Mouse (Mus musculus) left cerebral cortex, adult 8-10 months (tissue): ENCODE data around the gene Trim11. TPM values are rescaled to one million over a fixed set of nuclear protein-coding genes. Genes with fewer than 3 reads are reported as not detected.

Experiments used
- DNase-seq, 2 experiments: peaks; one replicate each; pipeline ENCODE4 v3.0.0; 2022; ENCODE audit warnings: low spot score in 2 of 2
- total RNA-seq, 4 experiments: library from RNA; stranded (reverse); gene quantifications; 2 replicates each; pipeline ENCODE4 v1.2.4; 2022

Trim11 gene
- total RNA-seq, 4 experiments from 2014 or later = 22.6 to 27.6 (median 26.7) TPM

DNA sequence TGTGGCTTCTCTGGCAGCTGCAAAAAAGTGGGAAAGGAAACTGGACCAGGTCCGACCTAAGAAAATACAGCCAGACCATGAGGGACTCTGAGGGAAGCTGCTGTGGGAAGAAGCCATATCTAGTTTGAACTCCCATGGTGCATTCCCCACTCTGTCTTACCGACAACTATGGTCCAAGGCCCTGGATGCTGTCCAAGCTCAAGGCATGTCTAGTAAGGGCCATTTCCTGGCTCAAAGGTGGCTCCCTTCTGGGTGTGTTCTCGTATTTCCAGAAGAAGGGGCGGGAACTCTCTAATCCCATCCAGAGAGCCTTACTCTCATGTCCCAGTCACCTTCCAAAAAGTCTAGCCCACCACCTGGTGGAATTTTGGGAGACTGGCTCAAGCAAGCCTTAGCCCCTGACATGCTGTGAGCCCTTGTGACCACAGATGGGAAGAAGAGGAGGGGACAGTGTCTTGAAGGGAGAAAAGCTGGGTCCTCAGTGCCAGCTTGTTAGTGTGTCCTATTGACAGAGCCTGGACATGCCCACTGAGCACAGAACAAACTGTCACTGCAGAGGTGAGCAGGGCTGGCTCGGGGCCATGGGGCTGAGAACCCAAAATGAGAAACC lies 2.6 kb downstream of the Trim11 start:
- no peak for DNase-seq

DNA sequence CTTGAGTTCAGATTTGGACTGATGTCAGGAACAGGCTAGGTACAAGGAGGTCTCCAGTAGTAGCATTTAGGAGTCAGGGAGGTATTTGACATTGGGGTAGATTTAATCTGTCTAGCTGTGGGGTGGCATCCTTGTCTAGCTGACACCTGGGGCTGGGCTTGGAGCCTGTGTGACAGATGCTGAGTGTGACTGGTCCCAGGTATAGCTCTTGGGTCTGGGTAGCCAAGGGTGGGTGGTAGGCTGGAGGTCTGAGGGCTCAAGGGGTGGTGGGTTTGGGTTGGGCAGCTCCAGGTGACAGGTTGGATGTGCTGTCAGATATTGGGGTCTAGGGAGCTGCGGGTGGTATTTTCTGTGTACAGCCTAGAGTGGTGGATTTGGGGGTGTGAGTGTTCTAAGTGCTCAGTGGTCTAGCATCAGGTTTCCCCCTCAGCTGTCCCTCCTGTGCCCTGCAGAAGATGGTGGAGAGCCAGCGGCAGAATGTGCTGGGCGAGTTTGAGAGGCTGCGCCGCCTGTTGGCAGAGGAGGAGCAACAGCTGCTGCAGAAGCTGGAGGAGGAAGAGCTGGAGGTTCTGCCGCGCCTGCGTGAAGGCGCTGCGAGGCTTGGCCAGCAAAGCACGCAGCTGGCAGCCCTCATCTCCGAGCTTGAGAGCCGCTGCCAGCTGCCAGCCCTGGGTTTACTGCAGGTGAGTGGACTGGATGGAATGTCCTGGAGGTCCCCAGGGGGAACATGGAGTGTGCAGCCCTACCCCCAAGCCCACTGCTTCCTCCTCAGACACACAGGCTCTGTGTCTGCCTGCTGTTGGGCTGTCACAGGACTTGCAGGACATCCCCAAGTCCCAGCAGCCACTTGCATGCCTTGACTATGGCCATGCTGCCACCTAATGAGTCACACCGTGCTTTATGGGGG lies 3.9 kb downstream of the Trim11 start:
- peak in 1 of 2 experiments; percentile 74 for DNase-seq

- DNase-seq = no peak
Observed at GRCm38 (mm10) chr11:58982471-58983097, 4.7 kb downstream of the Trim11 start.

GRCm38 (mm10) chr11:58983691-58984341 lies 5.9 kb downstream of the Trim11 start:
- DNase-seq = no peak

GRCm38 (mm10) chr11:58984657-58985056 lies 6.8 kb downstream of the Trim11 start:
- DNase-seq = no peak

DNA sequence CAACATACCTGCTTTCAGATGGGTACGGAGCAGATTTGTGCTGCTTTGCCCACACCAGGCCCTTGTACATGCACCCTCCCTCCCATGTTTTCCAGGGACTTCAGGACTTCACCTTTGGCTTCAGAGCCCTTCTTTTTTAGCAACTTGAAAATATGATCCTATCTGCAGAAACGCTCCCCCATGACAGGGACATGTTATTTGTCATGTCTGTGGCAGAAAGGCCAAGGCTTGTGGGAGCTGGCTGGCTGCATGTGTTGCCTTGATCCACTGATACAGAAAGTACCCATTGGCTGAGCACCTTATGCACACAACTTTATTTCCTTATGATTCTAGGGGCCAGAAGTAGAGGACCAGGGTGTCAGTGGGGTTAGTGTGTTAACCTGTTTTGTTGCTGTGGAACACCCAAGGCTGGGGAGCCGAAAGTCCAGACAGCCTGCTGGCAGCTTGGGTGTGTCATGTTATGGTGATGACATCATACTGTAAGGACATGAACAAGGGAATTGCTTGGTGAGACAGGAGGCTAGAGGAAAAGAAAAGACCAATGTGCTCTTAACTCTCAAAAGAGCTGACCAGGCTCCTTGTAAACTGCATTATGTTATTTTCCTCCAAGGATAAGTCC lies 7.5 kb downstream of the Trim11 start:
- DNase-seq = no peak

GRCm38 (mm10) chr11:58989166-58989565 lies 11.3 kb downstream of the Trim11 start:
- no peak for DNase-seq

GRCm38 (mm10) chr11:58990141-58990540 lies 12.2 kb downstream of the Trim11 start:
- DNase-seq = no peak

DNA sequence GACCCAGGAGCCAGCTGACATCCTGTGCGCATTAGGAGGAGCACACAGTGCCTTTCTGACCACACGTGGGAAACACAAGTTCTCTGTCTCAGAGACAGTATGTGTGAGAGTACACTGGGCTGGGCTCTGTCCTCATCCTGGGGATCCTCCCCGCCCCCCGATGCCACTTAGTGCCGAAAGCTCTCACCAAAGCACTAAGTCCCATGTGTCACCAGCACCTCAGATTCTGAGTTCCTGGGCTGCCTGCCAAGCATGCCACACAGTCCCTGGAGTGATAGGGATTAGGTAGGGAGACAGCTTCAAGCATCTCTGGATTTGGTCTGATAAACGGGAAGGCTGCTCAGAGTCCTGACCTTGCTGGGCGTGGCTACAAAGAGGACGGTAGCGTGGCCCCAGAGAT lies 12.9 kb downstream of the Trim11 start:
- no peak for DNase-seq

DNA sequence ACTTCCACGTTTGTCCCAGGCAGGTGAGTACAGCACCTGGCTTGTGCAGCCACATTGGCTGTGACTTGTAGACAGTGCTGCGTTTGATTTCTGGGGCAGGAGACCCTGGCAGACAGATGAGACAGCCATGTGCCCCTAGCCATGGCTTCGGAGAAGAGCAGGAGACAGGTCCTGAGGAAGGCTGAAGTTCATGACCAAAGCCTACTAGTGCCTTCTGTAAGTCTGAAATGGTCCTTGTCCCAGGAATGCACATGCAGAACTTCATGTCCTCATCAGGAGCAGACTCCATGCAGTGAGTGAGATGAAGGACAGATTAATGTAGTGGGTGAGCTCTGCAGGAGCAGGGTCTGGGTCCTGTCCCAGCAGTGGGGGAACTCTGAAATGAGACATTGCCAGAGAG lies 14.0 kb downstream of the Trim11 start:
- no peak for DNase-seq

- DNase-seq = no peak
Observed at GRCm38 (mm10) chr11:58993091-58993670, 15.3 kb downstream of the Trim11 start.

GRCm38 (mm10) chr11:58994337-58994826 lies 16.5 kb downstream of the Trim11 start:
- DNase-seq = no peak

GRCm38 (mm10) chr11:58995061-58995806 lies 17.3 kb downstream of the Trim11 start:
- no peak for DNase-seq

DNA sequence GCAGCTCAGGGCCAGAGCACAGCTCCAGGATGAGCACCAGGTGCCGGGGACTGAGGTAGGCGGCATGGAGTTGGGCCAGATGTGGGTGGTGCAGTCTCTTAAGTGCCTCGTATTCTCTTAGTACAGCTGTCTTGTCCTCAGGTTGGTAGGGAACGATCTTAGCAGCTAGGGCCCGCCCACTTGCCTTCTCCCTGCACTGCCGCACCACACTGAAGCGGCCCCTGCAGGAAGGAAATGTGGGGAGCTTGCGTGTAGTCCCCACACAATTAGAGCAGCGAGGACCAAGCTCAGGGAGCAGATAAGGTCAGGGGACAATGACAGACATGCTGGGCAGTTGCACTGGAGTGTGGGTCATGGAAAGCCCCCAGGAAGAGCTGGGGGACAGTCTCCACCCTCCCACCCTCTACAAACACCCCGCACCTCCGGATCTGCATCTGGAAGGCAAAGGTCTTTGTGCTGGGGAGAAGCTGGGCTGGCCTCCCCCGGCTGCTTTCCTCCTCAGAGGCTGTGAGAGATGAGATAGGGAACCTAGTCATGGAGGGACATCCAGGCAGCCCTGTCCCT lies 18.0 kb downstream of the Trim11 start:
- peak in 1 of 2 experiments; percentile 52 for DNase-seq

- no peak for DNase-seq
Observed at GRCm38 (mm10) chr11:58997541-58997940, 19.6 kb downstream of the Trim11 start.

DNA sequence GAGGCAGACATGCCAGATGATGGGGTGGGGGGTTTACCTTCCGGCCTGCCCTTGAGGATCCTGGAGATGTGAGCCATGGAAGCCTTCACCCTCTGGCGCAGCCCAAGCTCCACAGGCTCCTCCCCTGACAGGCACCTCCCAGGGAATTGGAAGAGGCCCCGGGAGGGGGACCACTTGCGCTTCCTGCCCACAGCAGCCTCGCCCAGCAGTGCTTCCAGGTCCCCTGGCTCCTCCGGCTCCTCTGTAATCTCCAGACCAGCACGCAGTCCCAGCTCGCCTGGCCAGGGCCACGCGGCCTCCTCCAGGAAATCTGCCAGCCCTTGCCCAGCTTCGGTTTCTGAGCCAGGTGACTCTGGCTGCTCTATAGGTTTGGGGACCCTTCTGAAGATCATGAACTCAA lies 21.3 kb downstream of the Trim11 start:
- no peak for DNase-seq

GRCm38 (mm10) chr11:58999830-59000229 lies 21.9 kb downstream of the Trim11 start:
- no peak for DNase-seq

- peak in 1 of 2 experiments; percentile 66 for DNase-seq
Observed at GRCm38 (mm10) chr11:59000635-59001034, 22.7 kb downstream of the Trim11 start.

DNA sequence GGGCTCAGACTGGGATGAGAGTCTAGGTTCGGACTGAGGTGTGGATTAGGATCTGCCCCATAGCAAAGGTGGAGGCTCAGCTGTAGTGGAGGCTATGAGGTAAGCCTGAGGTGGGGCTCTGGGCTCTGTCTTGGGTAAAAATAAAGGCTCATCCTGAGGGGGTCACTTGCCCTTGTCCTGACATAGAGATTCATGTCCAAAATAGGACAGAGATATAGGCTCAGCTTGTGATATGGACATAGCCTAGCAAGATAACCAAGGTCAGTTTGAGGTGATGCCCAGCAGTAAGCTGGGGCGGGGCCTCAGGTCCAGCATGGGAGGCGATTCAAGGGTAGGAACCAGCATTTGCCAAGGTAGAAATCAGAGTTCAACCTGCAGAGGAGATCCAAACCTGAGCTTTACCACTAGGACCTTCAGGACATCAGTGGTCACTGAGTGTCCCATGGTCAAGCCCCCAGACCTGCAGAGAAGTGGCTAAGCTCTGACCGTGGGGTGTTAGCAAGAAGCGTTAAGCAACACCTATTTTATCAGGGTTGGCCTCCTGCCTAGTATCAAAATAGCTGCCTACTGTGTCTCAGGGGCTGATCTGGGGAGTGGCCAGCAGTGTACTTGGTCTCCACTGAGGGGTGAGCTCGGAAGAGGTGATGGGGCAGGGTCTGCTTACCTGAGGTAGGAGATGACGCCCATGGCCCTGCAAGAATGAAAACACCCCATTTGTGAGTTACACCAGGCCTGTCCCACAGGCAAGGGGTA lies 24.6 kb downstream of the Trim11 start:
- DNase-seq = no peak
